Mouse (Mus musculus) hindbrain, embryonic 16.5 days (tissue): ENCODE results near the gene Mrpl51. TPM values are rescaled to one million over a fixed set of nuclear protein-coding genes. Genes with fewer than 3 reads are reported as not detected.

Experiments
- ATAC-seq: fragments of 200-750 bp; cut with Nextera tagmentation; 2 replicates; pipeline ENCODE4 v1.8.0; 2017; ENCODE audit warnings: moderate TSS enrichment, moderate library complexity
- H3K27ac ChIP-seq: fragments of 300-500 bp; sonication (generic); 2 replicates; pipeline ENCODE4 v1.5.1; 2014; ENCODE audit warnings: low read depth, mild to moderate bottlenecking, control low read depth, low read length, moderate library complexity
- H3K27me3 ChIP-seq: fragments of 300-500 bp; sonication (generic); replicated peaks from 2 replicates; pipeline ENCODE4 v1.6.1; 2014; ENCODE audit warnings: low read length; ENCODE audit not compliant: control insufficient read depth, insufficient read depth
- H3K36me3 ChIP-seq: fragments of 300-500 bp; sonication (generic); 2 replicates; pipeline ENCODE4 v1.6.1; 2014; ENCODE audit warnings: mild to moderate bottlenecking, low read length, moderate library complexity, mixed read lengths; ENCODE audit not compliant: control insufficient read depth, insufficient read depth
- H3K4me1 ChIP-seq: fragments of 300-500 bp; sonication (generic); 2 replicates; pipeline ENCODE4 v1.6.1; 2014; ENCODE audit warnings: low read depth, low read length; ENCODE audit not compliant: control insufficient read depth, insufficient read depth
- H3K4me2 ChIP-seq: fragments of 300-500 bp; sonication (generic); 2 replicates; pipeline ENCODE4 v1.6.1; 2014; ENCODE audit warnings: mild to moderate bottlenecking, low read length, control low read depth, moderate library complexity
- H3K4me3 ChIP-seq: fragments of 300-500 bp; sonication (generic); 2 replicates; pipeline ENCODE4 v1.5.1; 2014; ENCODE audit warnings: mild to moderate bottlenecking, low read length, control low read depth, moderate library complexity
- H3K9ac ChIP-seq: fragments of 300-500 bp; sonication (generic); 2 replicates; pipeline ENCODE4 v1.6.1; 2014; ENCODE audit warnings: low read depth, mild to moderate bottlenecking, control low read depth, low read length, moderate library complexity
- H3K9me3 ChIP-seq: fragments of 300-500 bp; sonication (generic); 2 replicates; pipeline ENCODE4 v1.6.1; 2014; ENCODE audit warnings: mild to moderate bottlenecking, low read length, moderate library complexity; ENCODE audit not compliant: control insufficient read depth
- WGBS: fragments of 180-500 bp; shearing (Covaris S2); extraction: QIAGEN DNeasy Blood & Tissue Kit; methylation state at CpG from one replicate; pipeline ENCODE4 v1.1.7; 2014; 5-methylcytosine and 5-hydroxymethylcytosine counted together
- polyA plus RNA-seq: library from polyadenylated mRNA; unstranded; fragments of >200 nt; fragmentation: Nextera tagmentation; extraction: Ambion mirVana; gene quantifications from 2 replicates; pipeline ENCODE4 v1.2.1, GENCODE M21; 2015

Mrpl51 gene
- polyA plus RNA-seq, 1 experiment from 2014 or later: 154 TPM

DNA sequence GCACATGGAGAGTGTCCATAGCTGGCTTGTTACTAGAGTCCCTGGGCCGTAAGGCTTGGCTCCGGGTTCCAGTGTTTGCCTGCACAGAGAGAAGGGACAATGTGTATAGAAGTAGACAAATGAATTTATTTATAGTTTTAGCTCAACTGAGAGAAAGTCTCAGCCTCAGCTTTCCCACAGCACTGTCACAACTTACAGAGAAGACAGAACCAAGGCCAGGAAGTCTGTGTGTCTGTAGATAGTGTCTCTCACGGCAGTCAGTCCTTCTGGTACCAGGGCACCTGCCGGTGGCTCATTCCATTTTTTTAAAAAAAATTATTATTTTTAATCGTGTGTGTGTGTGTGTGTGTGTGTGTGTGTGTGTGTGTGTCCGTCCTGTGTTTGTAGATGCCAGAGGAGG is 40.9 kb downstream of the Mrpl51 start:
- Histone ChIP-seq H3K27ac (no peak overlapping the region), H3K36me3 (no peaks in the 10 kb centered on the region), H3K27me3 (no peaks in the 10 kb centered on the region), H3K4me1 (peaks cover 8% of the 10 kb centered on the region), H3K9ac (no peak overlapping the region), H3K4me2 (no peak overlapping the region), H3K9me3 (no peaks in the 10 kb centered on the region), H3K4me3 (no peak overlapping the region)
- no peak for ATAC-seq
- 73% methylated on average over 6 of the region's 6 CpGs for WGBS

DNA sequence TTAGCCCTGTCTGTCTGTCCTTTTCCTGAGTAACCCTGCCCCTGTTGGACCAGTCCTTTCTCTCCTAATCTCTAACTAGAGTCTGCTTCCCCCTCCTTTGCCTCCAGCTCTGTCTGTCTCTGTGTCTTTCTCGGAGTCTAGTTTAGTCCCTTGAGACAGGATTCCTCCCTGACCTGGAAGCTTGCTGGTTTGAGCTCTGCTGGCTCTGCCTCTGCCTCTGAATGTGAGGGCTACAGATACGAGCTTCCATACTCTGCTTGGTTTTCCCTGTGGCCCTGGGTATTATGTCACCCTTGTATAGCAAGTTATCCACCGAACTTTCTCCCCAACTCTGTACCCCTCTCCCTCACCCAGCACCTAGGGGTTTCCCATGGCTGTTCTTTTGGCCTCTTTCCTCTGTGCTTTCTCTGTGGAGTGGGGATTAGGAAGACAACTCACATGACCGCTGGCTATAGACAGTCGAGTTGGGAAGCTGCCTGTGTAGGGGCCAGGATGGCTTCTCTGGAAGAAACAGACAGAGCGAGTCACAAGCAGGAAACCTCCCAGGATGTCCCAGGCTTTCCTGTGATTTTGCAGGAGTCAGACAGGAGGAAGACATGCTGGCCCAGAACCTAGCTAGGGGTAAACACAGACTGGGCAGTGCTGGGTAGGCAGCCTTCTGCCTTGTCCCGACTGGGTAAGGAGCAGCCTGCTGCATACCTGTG is 42.4 kb downstream of the Mrpl51 start:
- peaks cover 8% of the 10 kb centered on the region for H3K4me1 ChIP-seq
- no peak overlapping the region for H3K4me3 ChIP-seq
- 71% methylated on average over 7 of the region's 7 CpGs for WGBS
- no peak overlapping the region for H3K27ac ChIP-seq
- ATAC-seq: no peak
- no peak overlapping the region for H3K4me2 ChIP-seq
- no peaks in the 10 kb centered on the region for H3K9me3 ChIP-seq
- peak overlapping the region; percentile 22; the same call in 1 of the 2 replicates for H3K9ac ChIP-seq
- H3K27me3 ChIP-seq: no peaks in the 10 kb centered on the region
- H3K36me3 ChIP-seq: no peaks in the 10 kb centered on the region

DNA sequence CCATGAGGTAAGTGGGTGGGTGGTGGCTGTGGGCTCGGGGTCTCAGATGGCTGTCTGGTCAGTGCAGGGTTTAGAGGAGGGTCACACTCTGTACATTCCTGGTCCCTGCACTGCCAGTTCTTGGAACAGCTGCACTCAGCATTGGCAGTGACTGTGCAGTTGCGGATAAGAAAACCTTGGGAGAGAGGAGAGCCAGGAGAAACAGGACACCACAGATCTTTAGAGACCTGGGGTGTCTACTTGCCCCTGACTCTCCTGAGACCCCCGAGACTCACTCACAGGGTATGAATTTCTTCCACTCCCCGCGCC is 42.9 kb downstream of the Mrpl51 start:
- no peak for ATAC-seq
- Histone ChIP-seq H3K4me2 (no peak overlapping the region), H3K27ac (no peak overlapping the region), H3K36me3 (no peaks in the 10 kb centered on the region), H3K9ac (no peak overlapping the region), H3K27me3 (no peaks in the 10 kb centered on the region), H3K4me3 (no peak overlapping the region), H3K4me1 (peaks cover 8% of the 10 kb centered on the region), H3K9me3 (no peaks in the 10 kb centered on the region)
- WGBS: 82% methylated on average over 5 of the region's 5 CpGs

DNA sequence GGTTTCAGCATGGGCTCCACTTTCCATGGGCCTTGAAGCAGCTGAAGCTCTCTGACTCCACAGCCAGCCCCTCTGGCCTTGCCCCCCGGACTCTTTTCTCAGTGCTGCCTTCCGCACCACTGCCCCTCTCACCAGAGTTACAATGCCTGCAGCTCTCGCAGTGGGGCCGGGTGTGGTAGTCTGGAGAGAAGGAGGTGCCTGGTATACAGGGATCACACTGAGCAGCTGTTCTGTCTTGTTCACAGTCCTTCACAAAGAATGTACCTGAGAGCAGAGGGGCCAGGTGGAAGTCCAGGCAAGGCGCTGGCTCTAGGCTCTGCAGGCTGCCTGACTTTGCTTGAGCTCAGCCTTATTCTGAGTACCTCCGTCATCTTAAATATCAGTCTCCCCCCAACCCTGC is 44.7 kb downstream of the Mrpl51 start:
- H3K4me2 ChIP-seq: no peak overlapping the region
- H3K27ac ChIP-seq: no peak overlapping the region
- no peaks in the 10 kb centered on the region for H3K9me3 ChIP-seq
- WGBS: 53% methylated on average over 6 of the region's 6 CpGs
- no peaks in the 10 kb centered on the region for H3K36me3 ChIP-seq
- no peaks in the 10 kb centered on the region for H3K27me3 ChIP-seq
- no peak for ATAC-seq
- no peak overlapping the region for H3K9ac ChIP-seq
- no peak overlapping the region for H3K4me3 ChIP-seq
- peaks cover 7% of the 10 kb centered on the region for H3K4me1 ChIP-seq

DNA sequence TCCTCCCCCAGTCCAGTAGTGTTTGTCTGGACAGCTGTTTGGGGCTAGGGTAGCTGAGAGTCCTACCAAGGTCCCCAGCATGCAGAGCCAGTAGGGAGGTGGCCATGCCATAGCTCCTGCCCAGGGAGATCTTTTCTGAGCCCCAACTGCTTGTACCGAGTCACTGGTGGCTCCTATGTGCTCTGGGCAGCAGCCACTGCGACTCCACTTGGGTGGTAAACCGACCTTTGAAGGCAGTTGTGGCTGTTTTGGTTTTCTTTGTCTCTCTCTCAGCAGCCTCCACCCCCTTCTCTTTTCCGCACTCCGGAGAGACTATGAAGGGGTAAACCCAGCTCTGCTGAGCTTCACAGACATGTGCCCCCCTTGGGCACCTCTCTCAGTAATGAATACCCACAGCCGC is 45.2 kb downstream of the Mrpl51 start, which contains the start of gene Cd27:
TSS of gene Cd27 (minus strand) at position 229 of the 400 bp plus-strand sequence.
- H3K4me3 ChIP-seq: no peak within 1 kb of the TSS
- no peak within 1 kb of the TSS for H3K27ac ChIP-seq
- H3K36me3 ChIP-seq: no peaks in the 10 kb centered on the region
- ATAC-seq: no peak
- H3K4me1 ChIP-seq: peaks cover 3% of the 10 kb centered on the region
- no peak within 1 kb of the TSS for H3K4me2 ChIP-seq
- WGBS: 26% methylated on average over 6 of the region's 6 CpGs
- no peaks in the 10 kb centered on the region for H3K27me3 ChIP-seq
- no peak within 1 kb of the TSS for H3K9ac ChIP-seq
- no peaks in the 10 kb centered on the region for H3K9me3 ChIP-seq

DNA sequence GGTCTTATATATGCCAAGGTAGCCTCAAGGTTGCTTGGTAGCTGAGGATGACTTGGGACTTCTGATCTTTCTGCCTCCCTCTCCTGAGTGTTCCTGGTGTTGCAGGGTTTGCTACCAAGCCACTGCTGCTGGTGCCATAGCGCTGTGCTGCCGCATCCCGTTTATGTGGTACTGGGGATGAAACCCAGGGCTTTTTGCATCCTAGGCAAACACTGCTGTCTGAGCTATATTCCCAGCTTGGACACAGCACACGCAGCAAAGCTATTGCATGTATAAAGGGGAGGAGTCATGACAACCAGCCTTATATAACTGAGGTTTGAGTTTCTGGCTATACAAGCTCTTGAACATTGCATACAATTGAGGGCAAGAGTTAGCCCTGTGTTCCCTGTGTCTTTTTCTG is 45.8 kb downstream of the Mrpl51 start:
- Histone ChIP-seq H3K27me3 (no peaks in the 10 kb centered on the region), H3K27ac (no peak overlapping the region), H3K4me2 (no peak overlapping the region), H3K36me3 (no peaks in the 10 kb centered on the region), H3K9ac (no peak overlapping the region), H3K9me3 (no peaks in the 10 kb centered on the region), H3K4me1 (no peaks in the 10 kb centered on the region), H3K4me3 (no peak overlapping the region)
- no peak for ATAC-seq
- WGBS: 85% methylated on average over 4 of the region's 4 CpGs

DNA sequence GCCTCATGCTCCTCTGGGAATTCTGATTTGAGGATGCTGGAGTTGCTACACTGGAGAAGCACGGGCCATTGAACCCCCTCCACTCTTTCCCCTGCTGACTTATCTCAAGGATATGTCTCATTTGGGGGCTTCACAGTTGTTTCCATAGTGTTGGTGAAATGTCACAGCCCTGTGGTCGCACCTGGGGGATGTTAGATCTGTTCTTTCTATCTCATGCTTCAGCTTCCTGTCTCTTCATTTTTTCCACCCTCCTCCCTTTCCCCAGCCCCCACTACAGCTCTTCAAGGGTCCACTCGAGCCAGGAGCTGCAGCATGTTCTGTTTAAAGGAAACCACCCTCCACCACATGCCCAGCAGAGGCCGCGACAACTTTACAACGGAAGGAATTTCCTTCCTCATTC is 46.8 kb downstream of the Mrpl51 start:
- Histone ChIP-seq H3K36me3 (no peaks in the 10 kb centered on the region), H3K27ac (no peak overlapping the region), H3K4me1 (no peaks in the 10 kb centered on the region), H3K9me3 (no peaks in the 10 kb centered on the region), H3K4me3 (no peak overlapping the region), H3K4me2 (no peak overlapping the region), H3K27me3 (no peaks in the 10 kb centered on the region), H3K9ac (no peak overlapping the region)
- no peak for ATAC-seq
- WGBS: 84% methylated on average over 6 of the region's 6 CpGs

DNA sequence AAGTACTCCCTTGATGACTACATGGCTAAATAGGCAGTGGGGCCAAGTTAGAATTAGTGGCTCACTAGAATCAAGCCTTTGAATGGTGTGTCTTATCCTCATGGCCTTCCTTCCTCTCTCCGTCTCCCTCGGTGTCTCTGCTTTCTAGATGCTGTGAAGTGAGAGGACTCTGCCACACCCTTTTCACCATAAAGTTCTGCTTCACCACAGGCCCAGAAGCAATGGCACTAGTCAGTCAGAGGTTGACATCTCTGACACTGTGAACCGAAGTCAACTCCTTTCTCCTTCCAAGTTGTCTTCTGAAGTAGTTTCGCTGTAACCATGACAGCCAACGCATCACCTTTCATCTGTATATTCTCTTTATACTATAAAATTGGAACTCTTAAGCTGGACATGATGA is 47.9 kb downstream of the Mrpl51 start:
- Histone ChIP-seq H3K36me3 (no peaks in the 10 kb centered on the region), H3K4me2 (no peak overlapping the region), H3K27me3 (no peaks in the 10 kb centered on the region), H3K9me3 (no peaks in the 10 kb centered on the region), H3K27ac (no peak overlapping the region), H3K9ac (no peak overlapping the region), H3K4me1 (no peaks in the 10 kb centered on the region), H3K4me3 (no peak overlapping the region)
- ATAC-seq: no peak
- WGBS: 97% methylated on average over 5 of the region's 5 CpGs

DNA sequence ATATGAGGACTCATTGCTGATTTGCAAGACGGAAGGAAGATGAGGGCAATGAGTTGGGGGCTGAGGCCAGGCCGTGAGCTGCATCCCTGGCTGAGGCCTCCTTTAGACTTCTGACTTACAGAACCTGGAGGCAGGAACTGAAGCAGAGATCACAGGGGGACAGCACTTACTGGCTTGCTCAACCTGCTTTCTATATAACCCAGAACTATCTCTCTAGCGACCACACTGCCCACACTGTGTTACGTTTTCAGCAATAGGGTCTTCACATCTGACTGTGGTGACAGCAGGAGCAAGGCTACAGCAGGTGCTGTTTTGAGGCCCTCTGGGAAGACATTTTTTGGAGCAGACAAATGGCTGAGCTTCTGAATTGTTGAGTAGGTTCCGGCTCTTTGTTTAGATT is 49.0 kb downstream of the Mrpl51 start:
- 88% methylated on average over 5 of the region's 5 CpGs for WGBS
- H3K4me2 ChIP-seq: no peak overlapping the region

DNA sequence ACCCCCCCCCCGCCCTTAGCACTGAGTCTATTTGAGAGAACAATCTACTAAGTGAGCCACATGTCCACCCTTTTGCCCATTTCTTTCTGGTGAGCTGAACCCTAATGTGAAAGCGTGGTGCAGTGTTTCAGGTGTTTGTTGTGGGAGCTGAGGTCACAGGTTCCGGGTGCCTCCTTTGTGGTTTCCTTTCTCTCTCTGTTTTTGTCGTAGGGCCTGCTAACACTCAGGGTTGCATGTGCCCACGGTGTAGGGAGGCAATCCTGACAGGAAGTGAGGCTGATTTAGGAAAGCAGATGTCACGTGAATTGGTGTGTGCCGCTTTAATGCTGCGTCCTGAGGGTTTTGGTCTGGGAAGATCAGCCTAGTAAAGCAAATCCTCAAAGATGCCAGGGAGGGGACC is 50.0 kb downstream of the Mrpl51 start:
- no peaks in the 10 kb centered on the region for H3K9me3 ChIP-seq
- H3K9ac ChIP-seq: no peak overlapping the region
- 89% methylated on average over 8 of the region's 8 CpGs for WGBS
- no peak overlapping the region for H3K4me2 ChIP-seq
- no peaks in the 10 kb centered on the region for H3K4me1 ChIP-seq
- H3K27me3 ChIP-seq: no peaks in the 10 kb centered on the region
- H3K36me3 ChIP-seq: no peaks in the 10 kb centered on the region
- no peak overlapping the region for H3K4me3 ChIP-seq
- no peak overlapping the region for H3K27ac ChIP-seq
- ATAC-seq: no peak

More for the DNA sequence above, 49.0 kb downstream of the Mrpl51 start:
- Histone ChIP-seq H3K27me3 (no peaks in the 10 kb centered on the region), H3K4me1 (no peaks in the 10 kb centered on the region), H3K9ac (no peak overlapping the region), H3K9me3 (no peaks in the 10 kb centered on the region), H3K36me3 (no peaks in the 10 kb centered on the region), H3K27ac (no peak overlapping the region), H3K4me3 (no peak overlapping the region)
- ATAC-seq: no peak
